Mouse (Mus musculus): ENCODE results near the gene Il4ra. TPM values are rescaled to one million over a fixed set of nuclear protein-coding genes. Genes with fewer than 3 reads are reported as not detected.

The Il4ra gene
- total RNA-seq, 2 experiments from 2014 or later = 1.8 to 2.2 TPM

DNA sequence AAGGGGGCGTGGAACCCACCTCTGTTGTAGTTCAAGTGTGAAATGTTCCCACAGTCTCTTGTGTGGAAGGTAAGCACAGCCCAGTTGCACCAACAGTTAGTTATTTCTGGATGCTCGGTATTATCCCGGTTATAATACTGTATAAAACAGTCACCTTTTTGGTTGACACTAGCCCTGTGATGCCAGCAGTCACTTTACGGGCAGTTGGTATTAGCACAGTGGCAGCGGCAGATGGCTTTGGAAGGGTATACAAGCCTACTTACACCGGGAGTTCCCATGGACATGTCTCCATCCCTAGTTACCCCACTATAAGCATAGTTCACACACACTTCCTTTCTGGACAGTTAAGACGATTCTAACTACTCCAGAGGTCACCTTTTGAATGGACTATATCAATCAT is 6.6 kb upstream of the Il4ra start:
- no peak for ATAC-seq (replicated peaks; ENCODE audit: low FRiP score, low TSS enrichment, poor library complexity, severe bottlenecking)

- ATAC-seq (replicated peaks; ENCODE audit: low FRiP score, low TSS enrichment, poor library complexity, severe bottlenecking) = no peak
Measured at GRCm38 (mm10) chr7:125546727-125547126, 5.2 kb upstream of the Il4ra start.

GRCm38 (mm10) chr7:125549916-125550315 is 2.0 kb upstream of the Il4ra start:
- no peak for ATAC-seq (replicated peaks; ENCODE audit: low FRiP score, low TSS enrichment, poor library complexity, severe bottlenecking)

DNA sequence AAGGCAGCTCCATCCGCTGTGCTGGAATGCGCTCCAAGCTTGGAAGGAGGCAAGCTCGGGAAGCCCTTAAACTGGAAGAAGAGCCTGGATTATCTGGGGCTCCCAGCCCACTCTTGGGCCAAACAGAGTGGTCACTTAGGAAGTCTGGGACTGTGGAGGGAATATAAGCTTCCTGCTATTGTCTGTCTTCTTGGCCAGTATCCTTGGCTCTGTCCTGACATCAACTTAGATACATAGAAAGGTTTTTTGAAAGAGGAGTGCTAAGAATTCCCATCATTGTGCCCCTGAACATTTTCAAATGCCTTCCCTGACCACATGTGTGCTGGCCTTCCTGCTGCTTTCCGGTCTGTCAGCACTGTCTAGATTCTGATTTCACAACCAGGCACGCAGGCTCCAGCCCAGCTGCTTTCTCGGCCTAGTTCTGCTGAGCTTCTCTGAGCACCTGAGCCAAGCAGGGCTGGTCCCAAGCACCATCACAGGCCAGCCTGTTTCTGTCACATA is 989 bp upstream of the Il4ra start:
- ATAC-seq (replicated peaks; ENCODE audit: low FRiP score, low TSS enrichment, poor library complexity, severe bottlenecking) = no peak

- ATAC-seq (replicated peaks; ENCODE audit: low FRiP score, low TSS enrichment, poor library complexity, severe bottlenecking) = no peak
Measured at GRCm38 (mm10) chr7:125552851-125553555, 1.1 kb downstream of the Il4ra start.

DNA sequence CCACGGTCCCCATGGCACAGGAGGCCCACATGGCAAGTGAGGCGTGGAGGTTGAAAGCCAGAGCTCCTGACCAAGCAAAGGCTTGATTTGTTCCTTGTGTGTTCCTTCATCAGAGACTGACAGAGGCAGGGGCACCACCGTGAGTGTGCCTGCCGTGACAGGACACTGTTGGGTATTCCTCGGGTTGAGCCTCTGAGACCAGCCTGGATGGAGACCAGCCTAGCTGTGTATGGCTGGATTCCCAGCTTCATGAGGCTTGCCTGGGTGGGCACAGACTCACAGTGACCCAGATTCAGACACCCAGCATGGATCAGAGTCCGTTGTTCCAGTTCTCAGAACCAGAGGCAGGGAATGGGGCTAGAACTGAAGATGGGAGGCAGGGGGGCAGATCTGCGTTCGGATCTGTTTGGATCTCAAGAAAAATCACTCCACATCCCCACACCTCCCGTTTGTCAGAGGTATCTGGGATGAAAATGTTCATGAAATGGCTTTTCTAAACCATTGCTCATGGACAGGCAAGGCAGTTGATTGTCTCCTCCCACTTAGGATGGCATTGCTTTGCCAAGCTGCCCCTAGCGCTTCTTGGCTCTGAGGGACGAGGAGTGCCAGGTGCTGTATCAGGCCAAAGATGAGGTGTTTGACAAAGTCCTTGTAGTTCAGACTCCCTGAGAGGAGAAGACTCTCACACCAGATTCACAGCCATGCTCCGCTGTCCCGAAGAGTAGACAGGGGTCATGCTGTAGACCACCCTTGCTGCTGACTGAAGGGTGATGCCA is 1.9 kb downstream of the Il4ra start:
- ATAC-seq (replicated peaks; ENCODE audit: low FRiP score, low TSS enrichment, poor library complexity, severe bottlenecking) = no peak

DNA sequence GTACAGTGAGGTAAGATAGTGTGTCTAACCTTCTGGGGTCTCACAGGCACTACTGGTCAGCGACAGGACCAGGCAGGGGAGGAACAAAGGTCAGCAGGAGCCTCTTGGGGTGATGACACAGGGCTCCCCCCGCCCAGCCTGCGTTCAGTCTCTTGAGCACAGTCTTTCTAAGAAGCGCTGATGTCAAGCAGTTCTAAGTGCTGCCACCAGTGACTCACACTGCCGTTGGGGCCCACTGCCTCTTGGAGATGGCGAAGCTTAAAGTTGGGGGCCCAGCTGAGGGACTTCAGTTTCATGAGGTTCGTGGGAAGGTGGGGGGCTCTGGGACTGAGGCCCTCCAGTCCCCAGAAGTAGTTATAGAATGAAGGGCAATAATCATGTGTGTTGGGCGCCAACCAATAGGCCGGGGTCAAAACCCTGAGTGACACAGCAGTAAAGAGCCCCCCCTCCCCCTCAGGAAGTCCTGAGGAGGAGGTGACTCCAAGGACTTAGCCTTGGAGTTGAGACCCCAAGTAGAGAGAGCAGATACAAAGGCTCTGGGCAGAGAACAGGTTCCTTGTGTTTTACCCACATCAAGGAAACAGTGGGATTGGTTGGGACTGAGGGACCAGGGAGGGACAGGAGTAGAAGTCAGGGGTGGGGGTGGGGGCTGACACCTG is 2.7 kb downstream of the Il4ra start:
- ATAC-seq (replicated peaks; ENCODE audit: low FRiP score, low TSS enrichment, poor library complexity, severe bottlenecking) = no peak

DNA sequence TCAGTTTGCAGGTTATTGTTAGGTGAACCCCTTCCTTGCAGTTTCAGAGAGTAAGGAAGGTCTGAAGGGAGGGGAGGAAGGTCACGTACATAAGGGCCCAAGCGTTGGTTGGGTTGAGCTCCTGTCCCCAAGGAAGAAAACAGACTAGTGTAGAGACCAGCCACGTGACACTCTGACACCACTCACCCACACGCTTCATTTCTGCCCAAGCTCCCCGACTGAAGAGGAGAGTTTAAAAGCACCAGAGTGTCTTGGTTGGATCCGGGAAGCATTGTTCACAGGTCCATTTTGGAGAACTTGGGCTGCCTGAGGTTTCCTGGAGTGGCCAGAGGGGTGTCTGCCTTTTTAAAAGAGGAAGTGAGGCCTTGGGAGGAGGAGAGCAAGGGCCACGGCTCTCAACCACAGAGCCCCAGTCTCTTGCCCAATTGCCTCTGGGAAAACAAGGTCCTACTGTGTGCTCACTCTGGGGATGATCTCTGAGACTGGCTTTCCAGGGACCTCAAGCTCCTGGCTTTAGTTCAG is 3.5 kb downstream of the Il4ra start:
- ATAC-seq (replicated peaks; ENCODE audit: low FRiP score, low TSS enrichment, poor library complexity, severe bottlenecking) = no peak

DNA sequence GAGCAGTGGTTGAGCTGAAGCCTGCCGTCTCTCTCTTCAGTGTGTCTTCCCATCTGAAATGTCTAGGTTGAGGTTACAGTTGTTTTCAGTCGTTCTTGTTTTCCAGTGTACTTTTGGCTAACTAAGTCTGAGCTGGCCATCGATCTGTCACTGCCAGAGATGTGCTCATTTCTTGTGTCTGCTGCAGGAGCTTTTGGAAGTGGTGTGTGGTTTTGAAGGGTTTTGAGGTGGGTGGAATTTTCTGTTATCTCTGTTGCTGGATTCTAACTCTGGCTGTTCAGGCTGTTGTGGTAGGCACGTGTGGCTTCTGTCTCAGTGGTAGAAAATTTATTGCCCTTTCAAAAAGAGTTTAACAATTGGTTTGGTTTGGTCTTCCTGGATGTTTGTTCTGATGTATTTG is 4.2 kb downstream of the Il4ra start:
- no peak for ATAC-seq (replicated peaks; ENCODE audit: low FRiP score, low TSS enrichment, poor library complexity, severe bottlenecking)

GRCm38 (mm10) chr7:125556865-125557264 is 4.9 kb downstream of the Il4ra start:
- ATAC-seq (replicated peaks; ENCODE audit: low FRiP score, low TSS enrichment, poor library complexity, severe bottlenecking) = no peak

GRCm38 (mm10) chr7:125558401-125558945 is 6.6 kb downstream of the Il4ra start:
- ATAC-seq (replicated peaks; ENCODE audit: low FRiP score, low TSS enrichment, poor library complexity, severe bottlenecking) = no peak

DNA sequence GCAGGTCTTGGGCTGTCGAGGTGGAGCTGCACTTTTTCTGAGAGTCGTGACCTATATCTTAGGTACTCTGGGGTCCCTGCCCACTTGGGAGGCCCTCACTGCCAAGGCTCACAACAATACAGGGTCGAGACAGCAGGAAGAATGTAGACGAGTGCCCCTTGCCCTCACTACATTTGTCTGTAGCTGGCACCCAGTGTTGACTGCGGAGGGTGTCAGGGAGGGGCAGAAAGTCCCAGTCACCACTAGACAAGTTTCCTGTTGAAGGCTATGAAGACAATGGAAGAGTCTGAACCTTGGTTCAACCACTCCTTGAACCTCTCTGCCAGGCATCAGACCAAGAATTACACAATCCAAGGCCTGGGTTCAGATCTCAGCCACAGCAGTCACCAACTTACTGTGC is 7.1 kb downstream of the Il4ra start:
- no peak for ATAC-seq (replicated peaks; ENCODE audit: low FRiP score, low TSS enrichment, poor library complexity, severe bottlenecking)

- ATAC-seq (replicated peaks; ENCODE audit: low FRiP score, low TSS enrichment, poor library complexity, severe bottlenecking) = no peak
Measured at GRCm38 (mm10) chr7:125559537-125559936, 7.6 kb downstream of the Il4ra start.

GRCm38 (mm10) chr7:125560146-125560785 is 8.3 kb downstream of the Il4ra start:
- no peak for ATAC-seq (replicated peaks; ENCODE audit: low FRiP score, low TSS enrichment, poor library complexity, severe bottlenecking)

DNA sequence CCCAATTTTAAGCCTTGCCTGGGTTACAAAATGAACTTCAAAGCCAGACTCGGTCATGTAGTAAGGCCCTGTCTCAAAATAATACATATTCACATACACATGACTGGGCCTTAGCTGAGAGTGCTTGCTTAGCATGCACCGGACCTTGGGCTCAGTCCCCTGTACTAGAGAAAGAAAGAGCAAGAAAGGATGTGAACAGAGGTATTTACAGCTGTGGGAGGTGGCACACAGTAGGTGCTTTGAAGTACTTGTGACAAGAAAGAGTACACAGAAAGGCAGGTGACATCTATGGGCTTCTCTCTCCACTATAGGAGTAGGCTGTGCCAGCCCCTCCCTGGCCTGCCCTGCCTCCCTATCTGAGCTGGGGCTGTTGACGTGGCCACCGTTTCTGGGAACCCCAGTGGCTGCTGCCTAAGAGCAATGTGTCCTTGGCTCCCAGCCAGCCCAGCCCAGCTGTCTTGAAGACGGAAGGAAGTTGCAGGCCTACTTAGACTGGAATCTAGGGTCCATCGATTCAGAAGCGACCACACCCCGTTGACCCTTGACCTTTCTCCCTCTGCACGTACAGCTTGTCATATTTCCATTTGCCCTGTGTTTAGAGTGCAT is 9.3 kb downstream of the Il4ra start:
- peak; percentile 86 for ATAC-seq (replicated peaks; ENCODE audit: low FRiP score, low TSS enrichment, poor library complexity, severe bottlenecking)

- no peak for ATAC-seq (replicated peaks; ENCODE audit: low FRiP score, low TSS enrichment, poor library complexity, severe bottlenecking)
Measured at GRCm38 (mm10) chr7:125562413-125562812, 10.5 kb downstream of the Il4ra start.

- ATAC-seq (replicated peaks; ENCODE audit: low FRiP score, low TSS enrichment, poor library complexity, severe bottlenecking) = no peak
Measured at GRCm38 (mm10) chr7:125563093-125563492, 11.2 kb downstream of the Il4ra start.

DNA sequence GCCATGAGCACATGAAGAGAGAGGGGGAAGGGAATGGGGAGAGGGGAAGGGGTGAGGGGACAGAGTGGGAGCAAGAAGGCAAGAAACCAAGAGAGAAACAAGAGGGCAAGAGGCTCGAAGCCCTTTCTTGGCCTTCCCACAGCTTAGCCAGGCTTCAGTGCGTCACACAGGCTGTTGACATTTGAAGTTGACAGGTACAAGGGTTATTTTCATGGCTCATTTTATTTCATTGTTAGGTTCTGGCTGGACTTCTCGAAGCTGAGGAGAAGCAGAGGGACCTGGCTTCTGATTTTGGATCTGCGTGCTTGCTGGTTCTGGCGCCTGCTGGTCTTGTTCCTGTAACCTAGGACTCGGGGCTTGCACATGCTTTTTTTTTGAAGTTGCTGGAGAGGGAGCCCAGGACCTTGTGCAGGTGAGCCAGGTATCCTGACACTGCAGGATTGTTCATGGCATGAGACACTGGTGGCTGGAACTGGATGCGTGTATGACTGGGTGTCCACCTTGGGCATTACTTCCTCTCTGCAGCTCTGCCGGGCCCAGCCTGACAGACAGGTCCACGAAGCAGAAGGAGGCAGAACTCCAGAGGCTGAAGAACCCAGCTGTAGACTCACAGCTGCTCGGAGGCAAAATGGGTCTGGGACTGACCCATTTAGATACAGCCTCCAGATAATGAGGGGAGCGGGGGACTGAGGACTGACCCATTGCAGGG is 12.6 kb downstream of the Il4ra start:
- ATAC-seq (replicated peaks; ENCODE audit: low FRiP score, low TSS enrichment, poor library complexity, severe bottlenecking) = no peak
